Mouse (Mus musculus) right cerebral cortex, postnatal 14 days (tissue): ENCODE measurements around the gene Jam2.

Source experiments
- DNase-seq: peaks from one replicate; pipeline ENCODE4 v3.0.0; 2022

Jam2 gene

GRCm38 (mm10) chr16:84774003-84774703 is at the start of gene Jam2:
Jam2 (plus strand) TSS chr16:84774123.
- DNase-seq, result peak; percentile 45

- DNase-seq, result no peak
These were observed 39.1 kb upstream of the Jam2 start for GRCm38 (mm10) chr16:84734806-84735165.

GRCm38 (mm10) chr16:84735166-84736105 is 38.5 kb upstream of the Jam2 start, which contains the start of gene Mrpl39:
Mrpl39 (minus strand) TSS chr16:84735742.
- peak; percentile 96 for DNase-seq

- DNase-seq, result no peak
These were observed 36.6 kb upstream of the Jam2 start for GRCm38 (mm10) chr16:84737358-84737757.

- no peak for DNase-seq
These were observed 29.0 kb upstream of the Jam2 start for GRCm38 (mm10) chr16:84744703-84745490.

- no peak for DNase-seq
These were observed 28.1 kb upstream of the Jam2 start for GRCm38 (mm10) chr16:84745721-84746306.

GRCm38 (mm10) chr16:84767956-84768355 is 6.0 kb upstream of the Jam2 start:
- no peak for DNase-seq

GRCm38 (mm10) chr16:84769182-84769581 is 4.7 kb upstream of the Jam2 start:
- no peak for DNase-seq

- DNase-seq, result no peak
These were observed 4.1 kb upstream of the Jam2 start for GRCm38 (mm10) chr16:84769619-84770464.

- DNase-seq, result no peak
These were observed 3.0 kb upstream of the Jam2 start for GRCm38 (mm10) chr16:84770891-84771290.

GRCm38 (mm10) chr16:84771461-84771860 is 2.5 kb upstream of the Jam2 start:
- DNase-seq, result no peak

GRCm38 (mm10) chr16:84772496-84773267 is 1.2 kb upstream of the Jam2 start:
- no peak for DNase-seq

GRCm38 (mm10) chr16:84773268-84773861 is 558 bp upstream of the Jam2 start:
- no peak for DNase-seq

GRCm38 (mm10) chr16:84774761-84775231 is 873 bp downstream of the Jam2 start:
- DNase-seq, result peak; percentile 55

- no peak for DNase-seq
These were observed 1.4 kb downstream of the Jam2 start for GRCm38 (mm10) chr16:84775356-84775755.

- DNase-seq, result no peak
These were observed 2.3 kb downstream of the Jam2 start for GRCm38 (mm10) chr16:84776089-84776784.

GRCm38 (mm10) chr16:84778431-84778830 is 4.5 kb downstream of the Jam2 start:
- DNase-seq, result no peak

GRCm38 (mm10) chr16:84778861-84779630 is 5.1 kb downstream of the Jam2 start:
- no peak for DNase-seq

GRCm38 (mm10) chr16:84779718-84780117 is 5.8 kb downstream of the Jam2 start:
- DNase-seq, result no peak
